Mouse (Mus musculus) liver, embryonic 14.5 days (tissue): Measurements from ENCODE around the gene Prkcb.

Experiments
- CTCF ChIP-seq: IDR thresholded peaks from 2 replicates; pipeline ENCODE4 v1.5.1; 2016; ENCODE audit warnings: antibody characterized with exemption, low read depth, control low read depth
- EP300 ChIP-seq: IDR thresholded peaks from 2 replicates; pipeline ENCODE4 v1.6.1; 2016; ENCODE audit warnings: antibody characterized with exemption, low read depth

DNA sequence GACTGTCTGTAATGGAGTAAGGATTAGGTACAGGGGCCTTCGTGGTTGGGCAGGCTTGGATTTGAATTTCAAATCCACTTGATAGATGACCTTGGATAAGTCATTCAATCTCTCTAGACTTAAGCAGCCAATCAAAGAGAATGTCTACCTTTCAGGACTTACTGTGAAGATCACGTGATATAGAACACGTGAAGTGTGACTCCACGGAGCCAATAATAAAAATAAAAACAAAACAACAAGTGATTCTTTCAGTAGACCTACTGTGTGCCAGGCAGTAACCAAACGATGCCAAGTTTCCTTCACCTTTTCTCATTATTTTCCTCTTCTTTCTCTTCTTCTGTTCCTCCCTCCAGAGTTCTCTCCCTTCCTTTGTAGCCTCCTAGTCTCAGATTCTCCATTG is 39.9 kb downstream of the Prkcb start:
- no peak for TF ChIP-seq CTCF
- no peak for TF ChIP-seq EP300
